Mouse (Mus musculus) kidney, embryonic 14.5 days (tissue): ENCODE results near the gene Dusp19. TPM values are rescaled to one million over a fixed set of nuclear protein-coding genes. Genes with fewer than 3 reads are reported as not detected.

Experiments
- ATAC-seq: fragments of 200-750 bp; cut with Nextera tagmentation; 2 replicates; pipeline ENCODE4 v1.8.0; 2017; ENCODE audit warnings: moderate number of reproducible peaks, mild to moderate bottlenecking, moderate TSS enrichment, moderate library complexity; ENCODE audit not compliant: low FRiP score, low TSS enrichment
- H3K27ac ChIP-seq: fragments of 300-500 bp; sonication (generic); 2 replicates; pipeline ENCODE4 v1.5.1; 2014; ENCODE audit warnings: low read depth, mild to moderate bottlenecking, low read length, moderate library complexity, mixed read lengths
- H3K27me3 ChIP-seq: fragments of 300-500 bp; sonication (generic); 2 replicates; pipeline ENCODE4 v1.6.1; 2014; ENCODE audit warnings: mild to moderate bottlenecking, low read length; ENCODE audit not compliant: control insufficient read depth, insufficient read depth
- H3K36me3 ChIP-seq: fragments of 300-500 bp; sonication (generic); 2 replicates; pipeline ENCODE4 v1.6.1; 2014; ENCODE audit warnings: low read length, mixed read lengths; ENCODE audit not compliant: control insufficient read depth, insufficient read depth
- H3K4me1 ChIP-seq: fragments of 300-500 bp; sonication (generic); 2 replicates; pipeline ENCODE4 v1.6.1; 2014; ENCODE audit warnings: low read length, mixed read lengths; ENCODE audit not compliant: control insufficient read depth, insufficient read depth
- H3K4me2 ChIP-seq: fragments of 300-500 bp; sonication (generic); replicated peaks from 2 replicates; pipeline ENCODE4 v1.6.1; 2014; ENCODE audit warnings: low read depth, mild to moderate bottlenecking, low read length
- H3K4me3 ChIP-seq: fragments of 300-500 bp; sonication (generic); 2 replicates; pipeline ENCODE4 v1.5.1; 2014; ENCODE audit warnings: mild to moderate bottlenecking, low read length
- H3K9ac ChIP-seq: fragments of 300-500 bp; sonication (generic); 2 replicates; pipeline ENCODE4 v1.6.1; 2014; ENCODE audit warnings: low read depth, mild to moderate bottlenecking, low read length, moderate library complexity
- H3K9me3 ChIP-seq: fragments of 300-500 bp; sonication (generic); 2 replicates; pipeline ENCODE4 v1.6.1; 2016; ENCODE audit warnings: low read length; ENCODE audit not compliant: control insufficient read depth
- WGBS: fragments of 180-500 bp; shearing (Covaris S2); extraction: QIAGEN DNeasy Blood & Tissue Kit; methylation state at CpG from one replicate; pipeline ENCODE4 v1.1.7; 2014; 5-methylcytosine and 5-hydroxymethylcytosine counted together
- polyA plus RNA-seq: library from polyadenylated mRNA; unstranded; fragments of >200 nt; fragmentation: Nextera tagmentation; extraction: Ambion mirVana; gene quantifications from 2 replicates; pipeline ENCODE4 v1.2.1, GENCODE M21; 2014

Gene Dusp19
- polyA plus RNA-seq, 1 experiment from 2014 or later = 20.5 TPM

- no peaks in the 10 kb centered on the region for H3K27me3 ChIP-seq
- H3K9ac ChIP-seq = no peak overlapping the region
- H3K4me2 ChIP-seq = no peak overlapping the region
- WGBS = 71% methylated on average over 4 of the region's 4 CpGs
- no peak overlapping the region for H3K4me3 ChIP-seq
- H3K36me3 ChIP-seq = no peaks in the 10 kb centered on the region
- H3K9me3 ChIP-seq = no peaks in the 10 kb centered on the region
- H3K4me1 ChIP-seq = no peaks in the 10 kb centered on the region
- ATAC-seq = no peak
- no peak overlapping the region for H3K27ac ChIP-seq
Observed at GRCm38 (mm10) chr2:80594215-80594918, 22.5 kb upstream of the Dusp19 start.

DNA sequence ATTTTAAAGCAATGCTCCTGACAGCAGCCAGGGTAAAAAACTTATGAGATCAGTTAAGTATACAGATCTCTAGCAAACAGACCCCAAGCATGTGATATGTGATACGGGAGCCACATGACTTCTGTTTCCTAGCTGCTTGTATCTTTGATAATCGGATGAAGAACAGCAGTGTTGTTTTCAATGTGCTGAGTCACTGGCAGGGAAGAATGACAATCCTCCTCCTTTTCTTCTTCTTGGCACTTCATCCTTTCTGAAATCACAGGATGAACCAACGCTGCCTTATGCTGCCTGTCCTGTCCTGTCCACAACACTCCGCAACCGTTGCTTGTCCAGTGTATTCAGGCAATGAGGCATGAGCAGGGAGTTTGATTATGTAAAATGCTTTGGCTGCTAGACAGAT is 19.9 kb upstream of the Dusp19 start:
- Histone ChIP-seq H3K36me3 (no peaks in the 10 kb centered on the region), H3K27me3 (no peaks in the 10 kb centered on the region), H3K9ac (no peak overlapping the region), H3K27ac (no peak overlapping the region), H3K4me1 (no peaks in the 10 kb centered on the region), H3K4me2 (no peak overlapping the region), H3K9me3 (no peaks in the 10 kb centered on the region), H3K4me3 (no peak overlapping the region)
- no peak for ATAC-seq
- WGBS = 69% methylated on average over 5 of the region's 5 CpGs

DNA sequence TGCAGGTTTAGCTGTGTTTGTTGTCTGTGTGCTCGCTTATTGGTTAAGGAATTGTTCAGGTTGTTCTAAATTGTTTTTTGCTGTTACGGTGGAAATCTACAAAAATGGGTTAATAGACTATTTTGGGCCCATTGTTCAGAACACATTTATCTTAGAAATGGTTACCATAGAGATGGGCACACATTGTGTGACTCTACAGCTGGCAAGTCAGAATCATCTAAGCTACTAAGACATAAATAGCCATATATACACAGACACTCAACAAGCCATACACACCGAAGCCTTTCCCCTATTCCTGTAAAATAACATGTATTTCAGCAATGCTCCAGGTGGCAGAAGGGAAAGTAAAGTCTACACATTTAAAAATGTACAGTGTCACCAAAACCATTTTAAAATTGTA is 17.0 kb upstream of the Dusp19 start:
- WGBS = 91% methylated on average over 3 of the region's 3 CpGs

GRCm38 (mm10) chr2:80600611-80601010 is 16.2 kb upstream of the Dusp19 start:
- no peak overlapping the region for H3K27ac ChIP-seq
- no peaks in the 10 kb centered on the region for H3K27me3 ChIP-seq
- H3K4me3 ChIP-seq = no peak overlapping the region
- no peak overlapping the region for H3K4me2 ChIP-seq
- H3K9me3 ChIP-seq = no peaks in the 10 kb centered on the region
- H3K36me3 ChIP-seq = no peaks in the 10 kb centered on the region
- ATAC-seq = no peak
- H3K9ac ChIP-seq = no peak overlapping the region
- H3K4me1 ChIP-seq = no peaks in the 10 kb centered on the region

More for the DNA sequence above, 17.0 kb upstream of the Dusp19 start:
- H3K27me3 ChIP-seq = no peaks in the 10 kb centered on the region
- H3K4me3 ChIP-seq = no peak overlapping the region
- H3K4me1 ChIP-seq = no peaks in the 10 kb centered on the region
- H3K27ac ChIP-seq = no peak overlapping the region
- no peaks in the 10 kb centered on the region for H3K9me3 ChIP-seq
- no peaks in the 10 kb centered on the region for H3K36me3 ChIP-seq
- ATAC-seq = no peak
- no peak overlapping the region for H3K4me2 ChIP-seq
- H3K9ac ChIP-seq = no peak overlapping the region

DNA sequence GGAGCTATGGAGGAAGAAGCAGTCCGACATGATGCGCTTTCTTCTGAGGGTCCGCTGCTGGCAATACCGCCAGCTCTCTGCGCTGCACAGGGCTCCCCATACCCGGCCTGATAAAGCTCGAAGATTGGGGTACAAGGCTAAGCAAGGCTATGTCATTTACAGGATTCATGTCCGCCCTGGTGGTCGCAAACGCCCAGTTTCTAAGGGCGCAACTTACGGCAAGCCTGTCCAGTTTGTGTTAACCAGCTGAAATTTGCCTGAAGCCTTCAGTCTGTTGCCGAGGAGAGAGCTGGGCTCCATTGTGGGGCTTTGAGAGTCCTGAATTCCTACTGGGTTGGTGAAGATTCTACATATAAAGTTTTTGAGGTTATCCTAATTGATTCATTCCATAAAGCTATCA is 14.1 kb upstream of the Dusp19 start:
- H3K36me3 ChIP-seq = no peaks in the 10 kb centered on the region
- WGBS = 90% methylated on average over 13 of the region's 13 CpGs
- H3K4me1 ChIP-seq = no peaks in the 10 kb centered on the region
- H3K4me2 ChIP-seq = no peak overlapping the region
- no peak overlapping the region for H3K4me3 ChIP-seq
- no peaks in the 10 kb centered on the region for H3K27me3 ChIP-seq
- no peak for ATAC-seq
- H3K27ac ChIP-seq = no peak overlapping the region
- no peak overlapping the region for H3K9ac ChIP-seq
- no peaks in the 10 kb centered on the region for H3K9me3 ChIP-seq

GRCm38 (mm10) chr2:80603771-80604426 is 12.9 kb upstream of the Dusp19 start:
- 94% methylated on average over 19 of the region's 19 CpGs for WGBS
- no peaks in the 10 kb centered on the region for H3K4me1 ChIP-seq
- H3K36me3 ChIP-seq = no peaks in the 10 kb centered on the region
- no peak overlapping the region for H3K27ac ChIP-seq
- no peaks in the 10 kb centered on the region for H3K27me3 ChIP-seq
- H3K9me3 ChIP-seq = no peaks in the 10 kb centered on the region
- no peak overlapping the region for H3K4me2 ChIP-seq
- no peak overlapping the region for H3K4me3 ChIP-seq
- no peak overlapping the region for H3K9ac ChIP-seq
- ATAC-seq = no peak

DNA sequence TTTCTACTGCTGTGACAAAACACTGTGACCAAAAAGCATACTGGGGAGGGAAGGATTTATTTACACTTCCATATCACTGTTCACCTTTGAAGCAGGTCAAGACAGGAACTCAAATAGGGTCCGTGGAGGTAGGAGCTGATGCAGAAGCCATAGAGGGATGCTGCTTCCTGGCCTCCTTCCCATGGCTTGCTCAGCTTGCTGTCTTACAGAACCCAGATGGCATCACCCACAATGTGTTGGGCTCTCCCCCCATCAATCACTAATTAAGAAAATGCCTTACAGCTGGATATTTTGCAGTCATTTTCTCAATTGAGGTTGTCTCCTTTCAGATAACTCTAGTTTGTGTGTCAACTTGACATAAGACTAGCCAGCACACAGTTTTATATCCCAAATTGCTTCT is 4.6 kb upstream of the Dusp19 start:
- no peak overlapping the region for H3K4me2 ChIP-seq
- no peak overlapping the region for H3K9ac ChIP-seq
- H3K27me3 ChIP-seq = no peaks in the 10 kb centered on the region
- no peaks in the 10 kb centered on the region for H3K36me3 ChIP-seq
- no peaks in the 10 kb centered on the region for H3K9me3 ChIP-seq
- ATAC-seq = no peak
- no peaks in the 10 kb centered on the region for H3K4me1 ChIP-seq
- H3K27ac ChIP-seq = no peak overlapping the region
- H3K4me3 ChIP-seq = no peak overlapping the region
- 50% methylated on average over 1 of the region's 1 CpGs for WGBS

DNA sequence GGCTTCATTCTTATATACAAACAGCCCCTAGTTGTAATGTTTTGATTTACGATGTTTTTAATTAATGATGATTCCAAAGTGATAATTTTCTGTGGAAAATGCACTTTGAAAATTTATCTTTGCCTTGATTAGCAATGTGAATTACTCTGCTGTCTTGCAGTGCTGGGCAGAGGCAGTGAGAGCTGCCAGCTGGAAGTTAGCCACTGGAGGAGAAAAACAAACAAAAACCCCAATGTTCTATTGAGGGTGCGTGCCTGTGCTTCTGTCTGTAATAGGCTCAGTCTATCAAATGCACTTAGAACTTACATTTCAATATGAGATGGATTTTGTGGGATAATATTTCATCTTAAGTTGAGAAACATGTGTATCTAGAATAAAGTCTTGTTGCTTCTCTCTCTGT is 4.0 kb upstream of the Dusp19 start:
- H3K4me2 ChIP-seq = no peak overlapping the region
- no peak overlapping the region for H3K27ac ChIP-seq
- no peak overlapping the region for H3K4me3 ChIP-seq
- no peaks in the 10 kb centered on the region for H3K36me3 ChIP-seq
- no peak overlapping the region for H3K9ac ChIP-seq
- no peaks in the 10 kb centered on the region for H3K27me3 ChIP-seq
- H3K4me1 ChIP-seq = peaks cover under 1% of the 10 kb centered on the region
- no peaks in the 10 kb centered on the region for H3K9me3 ChIP-seq
- WGBS = 60% methylated on average over 2 of the region's 2 CpGs
- ATAC-seq = no peak

- H3K27me3 ChIP-seq = no peaks in the 10 kb centered on the region
- ATAC-seq = no peak
- no peak overlapping the region for H3K27ac ChIP-seq
- no peak overlapping the region for H3K4me3 ChIP-seq
- 88% methylated on average over 3 of the region's 3 CpGs for WGBS
- H3K9ac ChIP-seq = no peak overlapping the region
- H3K4me1 ChIP-seq = peaks cover 3% of the 10 kb centered on the region
- no peaks in the 10 kb centered on the region; the same call in 1 of the 2 replicates for H3K36me3 ChIP-seq
- H3K9me3 ChIP-seq = no peaks in the 10 kb centered on the region
- no peak overlapping the region for H3K4me2 ChIP-seq
Observed at GRCm38 (mm10) chr2:80618991-80619390, 2.1 kb downstream of the Dusp19 start.
